Mouse (Mus musculus) fibroblast of lung, adult 2 months (primary cell): ENCODE measurements around the gene Olfr1030.
"Not testable (repeated sequence)": the region's sequence is repeated elsewhere in the genome, so short reads cannot be mapped to it uniquely, and the experiment has no call there.

Source experiments
- DNase-seq: peaks from one replicate; pipeline ENCODE4 v3.0.0-alpha.2; 2011; ENCODE audit warnings: low read depth

Gene Olfr1030

GRCm38 (mm10) chr2:85978976-85979375 lies at the start of gene Olfr1030:
Gene Olfr1030 (plus strand): TSS chr2:85979276.
- DNase-seq: no peak

DNA sequence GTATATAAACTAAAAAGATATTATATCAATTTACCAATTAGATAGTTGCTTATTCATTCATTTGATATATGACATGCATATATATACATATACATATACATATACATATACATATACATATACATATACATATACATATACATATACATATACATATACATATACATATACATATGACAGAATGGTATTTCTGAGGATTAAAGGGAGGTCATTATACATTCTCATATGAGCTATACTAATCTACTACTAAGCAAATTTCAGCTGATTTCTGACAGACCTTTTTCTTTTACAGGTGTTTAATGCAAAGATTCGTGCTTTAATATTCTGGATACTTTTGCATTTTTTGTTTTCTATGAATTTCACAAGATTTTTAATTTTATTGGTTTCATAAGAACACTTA lies 28.9 kb upstream of the Olfr1030 start, which contains the start of gene Olfr1028:
Olfr1028 (plus strand) TSS at position 301 of the 400 bp plus-strand sequence.
- DNase-seq: no peak

DNA sequence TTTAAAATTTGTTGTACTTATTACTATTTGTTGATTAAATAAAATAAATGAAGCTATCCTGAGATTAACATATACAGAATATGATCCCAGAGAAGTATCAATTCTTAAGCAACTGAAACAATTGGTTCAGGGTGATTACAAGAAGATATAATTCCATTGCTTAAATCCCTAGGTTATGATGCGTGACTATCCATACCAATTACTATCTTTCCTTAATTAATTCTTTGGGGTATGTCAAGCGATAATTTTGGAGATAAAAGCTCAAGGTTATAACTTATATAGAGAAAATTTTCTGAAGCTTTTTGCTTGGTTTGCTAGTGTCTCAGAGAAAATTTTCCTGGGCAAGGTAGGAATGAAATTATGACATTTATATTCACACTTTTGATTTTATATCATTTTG lies 5.5 kb upstream of the Olfr1030 start, which contains the start of gene Olfr1029:
Olfr1029 (plus strand) TSS at position 301 of the 400 bp plus-strand sequence.
- no peak for DNase-seq

GRCm38 (mm10) chr2:85990004-85990403 lies 10.9 kb downstream of the Olfr1030 start, which contains the start of gene Olfr1031:
Gene Olfr1031 (plus strand): TSS chr2:85990304.
- no peak for DNase-seq

GRCm38 (mm10) chr2:86005240-86005639 lies 26.2 kb downstream of the Olfr1030 start, which contains the start of gene Olfr1032:
Gene Olfr1032 (plus strand): TSS chr2:86005540.
- no peak for DNase-seq

- not testable (repeated sequence) for DNase-seq
Observed at GRCm38 (mm10) chr2:86020406-86020805, 41.3 kb downstream of the Olfr1030 start, which contains the start of gene Olfr1033. Gene Olfr1033 (plus strand): TSS chr2:86020633.

- not testable (repeated sequence) for DNase-seq
Observed at GRCm38 (mm10) chr2:86021518-86021917, 42.4 kb downstream of the Olfr1030 start.
